Mouse (Mus musculus): ENCODE results near the gene Olfr437.
"Not testable (repeated sequence)": the region's sequence is repeated elsewhere in the genome, so short reads cannot be mapped to it uniquely, and the experiment has no call there.

Olfr437 gene

GRCm38 (mm10) chr6:43162982-43163381 is at the start of gene Olfr437:
Gene Olfr437 (plus strand): TSS chr6:43163282.
- DNase-seq (ENCODE audit: low read depth, low spot score): no peak

GRCm38 (mm10) chr6:43146267-43146666 is 16.8 kb upstream of the Olfr437 start, which contains the start of gene Olfr237-ps1:
Gene Olfr237-ps1 (plus strand): TSS chr6:43146567.
- not testable (repeated sequence) for DNase-seq (ENCODE audit: low read depth, low spot score)

- DNase-seq (ENCODE audit: low read depth, low spot score): no peak
Observed at GRCm38 (mm10) chr6:43159502-43159901, 3.6 kb upstream of the Olfr437 start.

GRCm38 (mm10) chr6:43167246-43167645 is 4.2 kb downstream of the Olfr437 start:
- no peak for DNase-seq (ENCODE audit: low read depth, low spot score)

- DNase-seq (ENCODE audit: low read depth, low spot score): no peak
Observed at GRCm38 (mm10) chr6:43171840-43172239, 8.8 kb downstream of the Olfr437 start, which contains the start of gene Olfr13. Gene Olfr13 (plus strand): TSS chr6:43172140.

GRCm38 (mm10) chr6:43178129-43178528 is 15.0 kb downstream of the Olfr437 start:
- no peak for DNase-seq (ENCODE audit: low read depth, low spot score)

GRCm38 (mm10) chr6:43178584-43179501 is 15.8 kb downstream of the Olfr437 start:
- DNase-seq (ENCODE audit: low read depth, low spot score): no peak

- DNase-seq (ENCODE audit: low read depth, low spot score): no peak
Observed at GRCm38 (mm10) chr6:43190986-43191385, 27.9 kb downstream of the Olfr437 start.

- no peak for DNase-seq (ENCODE audit: low read depth, low spot score)
Observed at GRCm38 (mm10) chr6:43196781-43197180, 33.7 kb downstream of the Olfr437 start, which contains the start of gene Olfr435. Gene Olfr435 (plus strand): TSS chr6:43197146.

- DNase-seq (ENCODE audit: low read depth, low spot score): no peak
Observed at GRCm38 (mm10) chr6:43198094-43198493, 35.0 kb downstream of the Olfr437 start.

GRCm38 (mm10) chr6:43202786-43203185 is 39.7 kb downstream of the Olfr437 start:
- no peak for DNase-seq (ENCODE audit: low read depth, low spot score)

- DNase-seq (ENCODE audit: low read depth, low spot score): no peak
Observed at GRCm38 (mm10) chr6:43205355-43205754, 42.3 kb downstream of the Olfr437 start.

- not testable (repeated sequence) for DNase-seq (ENCODE audit: low read depth, low spot score)
Observed at GRCm38 (mm10) chr6:43212873-43213272, 49.8 kb downstream of the Olfr437 start, which contains the start of gene Olfr434. Gene Olfr434 (plus strand): TSS chr6:43213021.

All from retina, adult 2 months (tissue).